Mouse (Mus musculus) lung, embryonic 16.5 days (tissue): ENCODE measurements around the gene Tut7. TPM values are rescaled to one million over a fixed set of nuclear protein-coding genes. Genes with fewer than 3 reads are reported as not detected.

Experiments
- ATAC-seq: fragments of 200-750 bp; cut with Nextera tagmentation; 2 replicates; pipeline ENCODE4 v1.8.0; 2017; ENCODE audit warnings: low read depth, mild to moderate bottlenecking, moderate library complexity
- H3K27ac ChIP-seq: fragments of 300-500 bp; sonication (generic); 2 replicates; pipeline ENCODE4 v1.5.1; 2014; ENCODE audit warnings: mild to moderate bottlenecking, control low read depth, low read length
- H3K27me3 ChIP-seq: fragments of 300-500 bp; sonication (generic); 2 replicates; pipeline ENCODE4 v1.6.1; 2014; ENCODE audit warnings: low read depth, low read length, mixed read lengths; ENCODE audit not compliant: control insufficient read depth, insufficient read depth
- H3K36me3 ChIP-seq: fragments of 300-500 bp; sonication (generic); 2 replicates; pipeline ENCODE4 v1.6.1; 2014; ENCODE audit warnings: low read length; ENCODE audit not compliant: control insufficient read depth, insufficient read depth
- H3K4me1 ChIP-seq: fragments of 300-500 bp; sonication (generic); replicated peaks from 2 replicates; pipeline ENCODE4 v1.6.1; 2014; ENCODE audit warnings: low read length, mixed read lengths; ENCODE audit not compliant: control insufficient read depth, insufficient read depth
- H3K4me2 ChIP-seq: fragments of 300-500 bp; sonication (generic); 2 replicates; pipeline ENCODE4 v1.6.1; 2014; ENCODE audit warnings: low read depth, low read length, control low read depth
- H3K4me3 ChIP-seq: fragments of 300-500 bp; sonication (generic); 2 replicates; pipeline ENCODE4 v1.5.1; 2014; ENCODE audit warnings: mild to moderate bottlenecking, low read length, control low read depth
- H3K9ac ChIP-seq: fragments of 300-500 bp; sonication (generic); 2 replicates; pipeline ENCODE4 v1.6.1; 2014; ENCODE audit warnings: low read length, control low read depth
- H3K9me3 ChIP-seq: fragments of 300-500 bp; sonication (generic); 2 replicates; pipeline ENCODE4 v1.6.1; 2016; ENCODE audit warnings: low read length; ENCODE audit not compliant: control insufficient read depth
- WGBS: fragments of 180-500 bp; shearing (Covaris S2); extraction: QIAGEN DNeasy Blood & Tissue Kit; methylation state at CpG from one replicate; pipeline ENCODE4 v1.1.7; 2014; 5-methylcytosine and 5-hydroxymethylcytosine counted together
- polyA plus RNA-seq: library from polyadenylated mRNA; unstranded; fragments of >200 nt; fragmentation: Nextera tagmentation; extraction: Ambion mirVana; gene quantifications from 2 replicates; pipeline ENCODE4 v1.2.1, GENCODE M21; 2015

Tut7 gene
- polyA plus RNA-seq, 1 experiment from 2014 or later = 50.7 TPM

- 89% methylated on average over 4 of the region's 4 CpGs for WGBS
- Histone ChIP-seq H3K9me3 (no peaks in the 10 kb centered on the region), H3K9ac (no peak overlapping the region), H3K36me3 (peaks cover 54% of the 10 kb centered on the region), H3K4me3 (no peak overlapping the region), H3K4me1 (no peaks in the 10 kb centered on the region), H3K4me2 (no peak overlapping the region), H3K27me3 (no peaks in the 10 kb centered on the region), H3K27ac (no peak overlapping the region)
- no peak for ATAC-seq
These were observed 43.7 kb downstream of the Tut7 start for GRCm38 (mm10) chr13:59779213-59779612.

GRCm38 (mm10) chr13:59775168-59775567 is 47.8 kb downstream of the Tut7 start:
- peaks cover 31% of the 10 kb centered on the region for H3K36me3 ChIP-seq
- H3K4me2 ChIP-seq = no peak overlapping the region
- H3K9ac ChIP-seq = no peak overlapping the region
- no peaks in the 10 kb centered on the region for H3K27me3 ChIP-seq
- H3K4me3 ChIP-seq = no peak overlapping the region
- WGBS = 64% methylated on average over 3 of the region's 3 CpGs
- H3K27ac ChIP-seq = peak overlapping the region; percentile 82
- H3K9me3 ChIP-seq = no peaks in the 10 kb centered on the region
- H3K4me1 ChIP-seq = peaks cover 10% of the 10 kb centered on the region
- peak; percentile 85 for ATAC-seq

GRCm38 (mm10) chr13:59771257-59771656 is 51.7 kb downstream of the Tut7 start:
- peak overlapping the region; percentile 82 for H3K4me2 ChIP-seq
- ATAC-seq = peak; percentile 44
- 0 out of 2 replicates have a peak overlapping the region, but pooled peaks have one; percentile 1 for H3K9ac ChIP-seq
- H3K27me3 ChIP-seq = no peaks in the 10 kb centered on the region
- peak overlapping the region; percentile 99 for H3K27ac ChIP-seq
- 30% methylated on average over 9 of the region's 9 CpGs for WGBS
- H3K4me3 ChIP-seq = no peak overlapping the region
- H3K4me1 ChIP-seq = peaks cover 34% of the 10 kb centered on the region
- H3K9me3 ChIP-seq = no peaks in the 10 kb centered on the region
- H3K36me3 ChIP-seq = peaks cover 5% of the 10 kb centered on the region; the same call in 1 of the 2 replicates

GRCm38 (mm10) chr13:59770847-59771246 is 52.1 kb downstream of the Tut7 start:
- 27% methylated on average over 9 of the region's 9 CpGs for WGBS
- peak overlapping the region; percentile 99 for H3K27ac ChIP-seq
- no peak for ATAC-seq
- H3K36me3 ChIP-seq = peaks cover 5% of the 10 kb centered on the region; the same call in 1 of the 2 replicates
- peak overlapping the region; percentile 12; the same call in 1 of the 2 replicates for H3K9ac ChIP-seq
- H3K4me3 ChIP-seq = peak overlapping the region; percentile 88; the same call in 1 of the 2 replicates
- no peaks in the 10 kb centered on the region for H3K27me3 ChIP-seq
- H3K4me2 ChIP-seq = peak overlapping the region; percentile 82
- no peaks in the 10 kb centered on the region for H3K9me3 ChIP-seq
- peaks cover 38% of the 10 kb centered on the region for H3K4me1 ChIP-seq

- Histone ChIP-seq H3K27me3 (no peaks in the 10 kb centered on the region), H3K9ac (peak overlapping the region; percentile 80), H3K4me3 (peak overlapping the region; percentile 88), H3K9me3 (no peaks in the 10 kb centered on the region), H3K4me2 (peak overlapping the region; percentile 82), H3K36me3 (peaks cover 5% of the 10 kb centered on the region; the same call in 1 of the 2 replicates), H3K27ac (peak overlapping the region; percentile 99), H3K4me1 (peaks cover 41% of the 10 kb centered on the region)
- under 1% methylated on average over 28 of the region's 28 CpGs for WGBS
- ATAC-seq = peak; percentile 73
These were observed 52.8 kb downstream of the Tut7 start for GRCm38 (mm10) chr13:59770164-59770562.

GRCm38 (mm10) chr13:59769296-59770163 is 53.4 kb downstream of the Tut7 start, which contains the start of gene Isca1:
Isca1 (minus strand) TSS chr13:59769810.
- ATAC-seq = peak; percentile 95
- under 1% methylated on average over 88 of the region's 91 CpGs for WGBS
- peak within 1 kb of the TSS; percentile 88 for H3K4me3 ChIP-seq
- H3K9ac ChIP-seq = peak within 1 kb of the TSS; percentile 91
- no peaks in the 10 kb centered on the region for H3K27me3 ChIP-seq
- H3K4me2 ChIP-seq = peak within 1 kb of the TSS; percentile 82
- H3K9me3 ChIP-seq = no peaks in the 10 kb centered on the region
- H3K4me1 ChIP-seq = peaks cover 41% of the 10 kb centered on the region
- H3K36me3 ChIP-seq = peaks cover 5% of the 10 kb centered on the region; the same call in 1 of the 2 replicates
- H3K27ac ChIP-seq = peak within 1 kb of the TSS; percentile 99

- H3K9me3 ChIP-seq = no peaks in the 10 kb centered on the region
- peaks cover 41% of the 10 kb centered on the region for H3K4me1 ChIP-seq
- H3K36me3 ChIP-seq = 0 out of 2 replicates have a peak, but pooled peaks cover 2% of the 10 kb centered on the region
- H3K27ac ChIP-seq = peak overlapping the region; percentile 88; the same call in 1 of the 2 replicates
- H3K4me2 ChIP-seq = peak overlapping the region; percentile 78
- no peak for ATAC-seq
- no peaks in the 10 kb centered on the region for H3K27me3 ChIP-seq
- H3K9ac ChIP-seq = peak overlapping the region; percentile 91
- H3K4me3 ChIP-seq = peak overlapping the region; percentile 88
- 18% methylated on average over 13 of the region's 13 CpGs for WGBS
These were observed 54.4 kb downstream of the Tut7 start for GRCm38 (mm10) chr13:59768531-59768930.

GRCm38 (mm10) chr13:59766786-59767515 is 56.0 kb downstream of the Tut7 start:
- 49% methylated on average over 11 of the region's 11 CpGs for WGBS

GRCm38 (mm10) chr13:59762791-59763190 is 60.2 kb downstream of the Tut7 start:
- H3K9ac ChIP-seq = no peak overlapping the region
- H3K27me3 ChIP-seq = no peaks in the 10 kb centered on the region
- no peak overlapping the region for H3K27ac ChIP-seq
- peaks cover 21% of the 10 kb centered on the region for H3K4me1 ChIP-seq
- no peak for ATAC-seq
- H3K9me3 ChIP-seq = no peaks in the 10 kb centered on the region
- WGBS = 82% methylated on average over 7 of the region's 7 CpGs
- no peak overlapping the region for H3K4me3 ChIP-seq
- H3K4me2 ChIP-seq = no peak overlapping the region
- peaks cover 26% of the 10 kb centered on the region for H3K36me3 ChIP-seq

More at GRCm38 (mm10) chr13:59766786-59767515, 56.0 kb downstream of the Tut7 start:
- Histone ChIP-seq H3K4me2 (peak overlapping the region; percentile 78), H3K27ac (peak overlapping the region; percentile 77), H3K4me1 (peaks cover 41% of the 10 kb centered on the region), H3K27me3 (no peaks in the 10 kb centered on the region), H3K9me3 (no peaks in the 10 kb centered on the region), H3K9ac (peak overlapping the region; percentile 30), H3K4me3 (peak overlapping the region; percentile 88), H3K36me3 (0 out of 2 replicates have a peak, but pooled peaks cover 5% of the 10 kb centered on the region)
- no peak for ATAC-seq
